ENCODE assay signal across 20 mouse cellular contexts in genomic region chr3:59456938-59457337, GRCm38 (mm10).
DNase-seq lines count a peak whose midpoint lies in the region; ATAC-seq and TF ChIP-seq lines count a peak whose summit lies in the region.
"Had no signal": no experiment of that assay in that cellular context is flagged by ENCODE, and none has a peak within 500 bp of the region (broad histone marks: within the 10 kb centered on the region; RNA-seq: fewer than 3 reads in every experiment).

No protein-coding gene starts in this region.

- no peak for TF ChIP-seq CTCF in intestine, postnatal 0 days (IDR thresholded peaks at IDR 0.05; ENCODE audit: low read depth)

- H3K27me3 ChIP-seq in intestine, embryonic 15.5 days (replicated peaks), result no peaks in the 10 kb centered on the region
- H3K27me3 ChIP-seq in intestine, postnatal 0 days (replicated peaks; ENCODE audit: control insufficient read depth, insufficient read depth, low read length), result no peaks in the 10 kb centered on the region
- H3K27me3 ChIP-seq in lung, embryonic 16.5 days (ENCODE audit: control insufficient read depth, insufficient read depth, low read depth, low read length), result no peaks in the 10 kb centered on the region
- no peaks in the 10 kb centered on the region for H3K27me3 ChIP-seq in stomach, embryonic 16.5 days (ENCODE audit: control insufficient read depth, insufficient read depth, low read length)
- no peaks in the 10 kb centered on the region for H3K27me3 ChIP-seq in forebrain, embryonic 10.5 days (ENCODE audit: poor library complexity, severe bottlenecking)
- H3K27me3 ChIP-seq: hindbrain, embryonic 12.5 days; hindbrain, embryonic 15.5 days had no signal

- no peaks in the 10 kb centered on the region for H3K9me3 ChIP-seq in intestine, embryonic 15.5 days
- no peaks in the 10 kb centered on the region for H3K9me3 ChIP-seq in intestine, postnatal 0 days (ENCODE audit: control insufficient read depth)
- no peaks in the 10 kb centered on the region for H3K9me3 ChIP-seq in lung, embryonic 16.5 days (ENCODE audit: control insufficient read depth, low read length)
- no peaks in the 10 kb centered on the region for H3K9me3 ChIP-seq in stomach, embryonic 16.5 days (replicated peaks; ENCODE audit: control insufficient read depth, low read length)
- H3K9me3 ChIP-seq in forebrain, embryonic 10.5 days, result no peaks in the 10 kb centered on the region
- H3K9me3 ChIP-seq: hindbrain, embryonic 12.5 days; hindbrain, embryonic 15.5 days had no signal

- 60% methylated on average over 1 of the region's 1 CpGs for WGBS in intestine, embryonic 15.5 days
- WGBS in intestine, postnatal 0 days, result 59% methylated on average over 1 of the region's 1 CpGs
- 61% methylated on average over 1 of the region's 1 CpGs for WGBS in lung, embryonic 16.5 days
- 62% methylated on average over 1 of the region's 1 CpGs for WGBS in stomach, embryonic 16.5 days
- WGBS in forebrain, embryonic 10.5 days, result 92% methylated on average over 1 of the region's 1 CpGs

- H3K4me2 ChIP-seq in intestine, embryonic 15.5 days (replicated peaks), result no peak overlapping the region
- H3K4me2 ChIP-seq in intestine, postnatal 0 days (replicated peaks; ENCODE audit: low read depth), result no peak overlapping the region
- no peak overlapping the region for H3K4me2 ChIP-seq in lung, embryonic 16.5 days (ENCODE audit: low read depth, low read length)
- no peak overlapping the region for H3K4me2 ChIP-seq in stomach, embryonic 16.5 days (ENCODE audit: low read depth, low read length)
- H3K4me2 ChIP-seq: heart, embryonic 11.5 days; hindbrain, embryonic 12.5 days; hindbrain, embryonic 15.5 days had no signal

- H3K27ac ChIP-seq in intestine, embryonic 15.5 days, result no peak overlapping the region
- H3K27ac ChIP-seq in intestine, postnatal 0 days (ENCODE audit: low read depth, low read length), result no peak overlapping the region
- no peak overlapping the region for H3K27ac ChIP-seq in lung, embryonic 16.5 days (ENCODE audit: low read length)
- H3K27ac ChIP-seq in stomach, embryonic 16.5 days (ENCODE audit: low read length), result peak overlapping the region; percentile 67
- H3K27ac ChIP-seq in forebrain, embryonic 10.5 days, result no peak overlapping the region
- H3K27ac ChIP-seq: gastrocnemius, adult 2 months; hindbrain, embryonic 12.5 days; hindbrain, embryonic 15.5 days had no signal

- no peak overlapping the region for H3K9ac ChIP-seq in intestine, embryonic 15.5 days
- H3K9ac ChIP-seq in intestine, postnatal 0 days (ENCODE audit: low read depth, low read length), result no peak overlapping the region
- no peak overlapping the region for H3K9ac ChIP-seq in lung, embryonic 16.5 days (ENCODE audit: low read length)
- no peak overlapping the region for H3K9ac ChIP-seq in stomach, embryonic 16.5 days (ENCODE audit: low read length)
- H3K9ac ChIP-seq: forebrain, postnatal 0 days; hindbrain, embryonic 12.5 days; hindbrain, embryonic 15.5 days had no signal

- DNase-seq in lung, postnatal 14 days, result no peak
- DNase-seq in forebrain, embryonic 10.5 days (ENCODE audit: extremely low spot score, low spot score), result no peak
- DNase-seq: adrenal gland, adult 8-10 months; adrenal gland, postnatal 25 days; cerebellum, adult 11-12 months; cerebellum, adult 8-10 months; cerebellum, postnatal 10 days; cerebellum, postnatal 36 days; forebrain, postnatal 0 days; gastrocnemius, adult 2 months; gastrocnemius, postnatal 14 days had no signal

- peak; percentile 34; the same call in 1 of the 2 replicates for ATAC-seq in intestine, embryonic 15.5 days
- no peak for ATAC-seq in intestine, postnatal 0 days
- peak; percentile 60; the same call in 1 of the 2 replicates for ATAC-seq in lung, embryonic 16.5 days (ENCODE audit: low read depth)
- ATAC-seq in stomach, embryonic 16.5 days (ENCODE audit: insufficient read depth, low FRiP score), result no peak
- ATAC-seq: activated CD4-positive, CD25-positive, alpha-beta regulatory T cell, adult 4 months; forebrain, embryonic 14.5 days; forebrain, postnatal 0 days had no signal

- H3K36me3 ChIP-seq in intestine, embryonic 15.5 days, result no peaks in the 10 kb centered on the region
- H3K36me3 ChIP-seq in intestine, postnatal 0 days (ENCODE audit: control insufficient read depth, insufficient read depth), result no peaks in the 10 kb centered on the region
- H3K36me3 ChIP-seq in lung, embryonic 16.5 days (ENCODE audit: control insufficient read depth, insufficient read depth, low read length), result no peaks in the 10 kb centered on the region
- H3K36me3 ChIP-seq in stomach, embryonic 16.5 days (ENCODE audit: control insufficient read depth, insufficient read depth, low read length), result no peaks in the 10 kb centered on the region
- H3K36me3 ChIP-seq in forebrain, embryonic 10.5 days (replicated peaks), result no peaks in the 10 kb centered on the region
- H3K36me3 ChIP-seq: hindbrain, embryonic 12.5 days; hindbrain, embryonic 15.5 days had no signal

- H3K4me1 ChIP-seq in intestine, embryonic 15.5 days (replicated peaks), result no peaks in the 10 kb centered on the region
- H3K4me1 ChIP-seq in intestine, postnatal 0 days (replicated peaks; ENCODE audit: control insufficient read depth, insufficient read depth, low read length), result no peaks in the 10 kb centered on the region
- no peaks in the 10 kb centered on the region for H3K4me1 ChIP-seq in lung, embryonic 16.5 days (replicated peaks; ENCODE audit: control insufficient read depth, insufficient read depth, low read length)
- H3K4me1 ChIP-seq in stomach, embryonic 16.5 days (ENCODE audit: control insufficient read depth, insufficient read depth, low read length), result no peaks in the 10 kb centered on the region
- no peaks in the 10 kb centered on the region for H3K4me1 ChIP-seq in forebrain, embryonic 10.5 days
- H3K4me1 ChIP-seq: hindbrain, embryonic 12.5 days; hindbrain, embryonic 15.5 days had no signal

- no peak overlapping the region for H3K4me3 ChIP-seq in intestine, embryonic 15.5 days (replicated peaks)
- H3K4me3 ChIP-seq in intestine, postnatal 0 days (ENCODE audit: low read depth, low read length), result no peak overlapping the region
- no peak overlapping the region for H3K4me3 ChIP-seq in lung, embryonic 16.5 days (ENCODE audit: low read length)
- H3K4me3 ChIP-seq in stomach, embryonic 16.5 days (replicated peaks; ENCODE audit: low read length), result no peak overlapping the region
- no peak overlapping the region for H3K4me3 ChIP-seq in forebrain, embryonic 10.5 days
- H3K4me3 ChIP-seq: gastrocnemius, adult 2 months; hindbrain, embryonic 12.5 days; hindbrain, embryonic 15.5 days had no signal

Comparison
In these comparisons a context has a peak if more than half of its experiments do, and no peak if none do; other contexts are left out.
1. ATAC-seq: peak in intestine, embryonic 15.5 days (single experiment) and lung, embryonic 16.5 days (single experiment); none in intestine, postnatal 0 days (single experiment) and stomach, embryonic 16.5 days (single experiment).